Mouse (Mus musculus) megakaryocyte, embryonic 14.5 days (primary cell): Measurements from ENCODE around the gene Rpl13. TPM values are rescaled to one million over a fixed set of nuclear protein-coding genes. Genes with fewer than 3 reads are reported as not detected.

ENCODE experiments used
- H3K27me3 ChIP-seq: replicated peaks from 2 replicates; pipeline ENCODE3; 2012; ENCODE audit warnings: inconsistent platforms
- H3K36me3 ChIP-seq: replicated peaks from 2 replicates; pipeline ENCODE3; 2012; ENCODE audit warnings: low read length, inconsistent platforms, mixed read lengths
- H3K4me1 ChIP-seq: 2 replicates; pipeline ENCODE4 v1.6.1; 2012; ENCODE audit warnings: inconsistent platforms
- H3K4me3 ChIP-seq: replicated peaks from 2 replicates; pipeline ENCODE3; 2012; ENCODE audit warnings: moderate library complexity, mild to moderate bottlenecking, inconsistent platforms
- H3K9me3 ChIP-seq: 2 replicates; pipeline ENCODE4 v1.6.1; 2012; ENCODE audit warnings: inconsistent platforms
- FLI1 ChIP-seq: IDR thresholded peaks from 2 replicates; pipeline ENCODE4 v1.6.1; 2012; ENCODE audit warnings: low read length, inconsistent platforms, mixed read lengths
- GATA1 ChIP-seq: IDR thresholded peaks from 3 replicates; pipeline ENCODE4 v1.6.1; 2012; ENCODE audit warnings: mixed read lengths, low read length, inconsistent platforms, borderline replicate concordance
- polyA plus RNA-seq: library from polyadenylated mRNA; stranded (reverse); fragments of >175 nt; gene quantifications from 2 replicates; pipeline ENCODE4 v1.2.3, GENCODE M21; 2012; ENCODE audit warnings: low replicate concordance; ENCODE audit not compliant: insufficient read depth

Rpl13 gene
- polyA plus RNA-seq = 3,221 and 4,089 TPM in 2 replicates

DNA sequence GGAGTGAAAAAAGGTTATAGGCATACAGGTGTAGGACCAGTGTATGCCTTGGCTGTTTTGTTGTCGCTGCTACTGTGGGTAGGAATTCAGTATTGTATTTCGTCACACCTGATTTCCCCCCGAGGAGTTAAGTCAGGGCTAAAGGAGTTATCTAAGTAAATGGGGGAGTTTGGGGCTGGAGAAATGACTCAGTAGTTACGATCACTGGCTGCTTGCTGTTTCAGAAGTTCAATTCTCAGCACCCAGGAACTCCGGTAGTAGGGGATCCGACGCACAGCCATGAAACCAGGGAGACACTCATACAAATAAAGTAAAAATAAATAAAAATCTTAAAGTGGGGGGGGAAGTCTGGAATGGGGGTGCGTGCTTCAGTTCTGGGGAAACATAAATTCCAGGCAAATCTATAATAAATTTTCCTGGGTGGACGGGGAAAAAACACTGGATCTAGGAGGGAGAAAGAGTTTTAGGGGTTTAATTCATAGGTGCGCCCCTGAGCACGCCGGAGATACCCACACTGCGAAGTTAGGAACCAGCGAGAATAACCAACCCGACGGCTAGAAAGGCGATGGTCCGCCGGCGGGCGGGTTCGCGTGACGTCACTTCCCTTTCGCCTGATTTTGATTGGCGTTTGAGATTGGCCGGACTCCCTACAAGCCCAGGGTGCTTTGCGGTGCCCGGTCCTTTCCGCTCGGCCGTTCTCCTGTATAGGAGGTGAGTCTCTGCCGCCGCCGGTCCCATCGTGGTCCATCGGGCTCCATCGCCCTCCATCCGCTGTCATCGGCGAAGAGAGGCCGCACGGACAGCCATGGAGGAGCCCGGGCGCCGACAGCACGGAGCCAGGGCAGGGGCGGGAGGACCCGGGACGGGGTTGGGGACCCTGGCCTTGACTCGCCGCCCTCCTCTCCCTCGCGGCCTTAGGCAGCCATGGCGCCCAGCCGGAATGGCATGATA, at the start of gene Rpl13:
Gene Rpl13 (plus strand): TSS at position 616 of the 951 bp plus-strand sequence.
- peak within 1 kb of the TSS; percentile 96 for H3K4me3 ChIP-seq
- H3K36me3 ChIP-seq = peaks cover 44% of the 10 kb centered on the region
- peaks cover 30% of the 10 kb centered on the region for H3K4me1 ChIP-seq
- TF ChIP-seq GATA1 = no peak
- no peak for TF ChIP-seq FLI1
- no peaks in the 10 kb centered on the region for H3K9me3 ChIP-seq
- no peaks in the 10 kb centered on the region for H3K27me3 ChIP-seq

DNA sequence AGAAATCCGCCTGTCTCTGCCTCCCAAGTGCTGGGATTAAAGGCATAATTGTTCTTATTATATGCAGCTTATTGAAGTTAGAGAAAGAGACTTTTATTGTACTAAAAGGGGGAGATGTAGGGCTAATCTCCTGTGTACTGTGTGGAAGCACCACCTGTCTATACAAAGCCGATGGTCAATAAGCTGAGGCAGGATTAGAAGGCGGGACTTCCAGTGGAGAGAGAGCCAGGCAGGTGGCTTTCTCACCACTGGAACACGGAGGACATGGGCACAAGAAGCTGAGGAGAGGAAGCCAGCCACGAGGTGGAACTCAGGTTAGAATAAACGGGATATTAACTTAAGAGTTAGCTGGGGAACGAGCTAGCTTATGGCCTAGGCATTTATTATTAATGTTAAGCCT, 39.4 kb upstream of the Rpl13 start, which contains the start of gene Spg7:
Gene Spg7 (plus strand): TSS at position 222 of the 400 bp plus-strand sequence.
- Histone ChIP-seq H3K27me3 (no peaks in the 10 kb centered on the region), H3K4me1 (peaks cover 46% of the 10 kb centered on the region), H3K36me3 (peaks cover 20% of the 10 kb centered on the region), H3K4me3 (no peak within 1 kb of the TSS), H3K9me3 (no peaks in the 10 kb centered on the region)
- TF ChIP-seq FLI1 (no peak), GATA1 (no peak)

DNA sequence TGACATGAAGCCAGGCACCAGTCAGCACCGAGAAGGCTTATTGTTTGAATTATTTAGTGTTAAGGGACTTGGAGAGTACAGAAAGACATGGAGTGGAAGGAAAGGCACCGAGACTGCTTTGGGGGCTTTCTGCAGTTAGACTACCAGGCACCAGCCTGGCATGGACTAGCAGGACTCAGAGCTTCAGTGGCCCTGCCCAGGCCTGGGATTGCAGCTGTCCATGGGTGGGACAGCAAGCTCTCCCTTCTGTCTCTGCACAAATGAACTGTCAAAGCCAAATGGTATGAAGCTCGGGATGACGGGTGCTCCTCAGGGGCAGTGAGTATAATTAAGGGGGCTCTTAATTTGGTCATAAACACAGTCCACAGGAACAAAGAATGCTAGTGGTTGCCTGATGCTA, 38.1 kb upstream of the Rpl13 start:
- Histone ChIP-seq H3K9me3 (no peaks in the 10 kb centered on the region), H3K4me1 (peaks cover 46% of the 10 kb centered on the region), H3K27me3 (no peaks in the 10 kb centered on the region), H3K36me3 (peaks cover 27% of the 10 kb centered on the region), H3K4me3 (peak overlapping the region; percentile 96)
- no peak for TF ChIP-seq FLI1
- no peak for TF ChIP-seq GATA1

DNA sequence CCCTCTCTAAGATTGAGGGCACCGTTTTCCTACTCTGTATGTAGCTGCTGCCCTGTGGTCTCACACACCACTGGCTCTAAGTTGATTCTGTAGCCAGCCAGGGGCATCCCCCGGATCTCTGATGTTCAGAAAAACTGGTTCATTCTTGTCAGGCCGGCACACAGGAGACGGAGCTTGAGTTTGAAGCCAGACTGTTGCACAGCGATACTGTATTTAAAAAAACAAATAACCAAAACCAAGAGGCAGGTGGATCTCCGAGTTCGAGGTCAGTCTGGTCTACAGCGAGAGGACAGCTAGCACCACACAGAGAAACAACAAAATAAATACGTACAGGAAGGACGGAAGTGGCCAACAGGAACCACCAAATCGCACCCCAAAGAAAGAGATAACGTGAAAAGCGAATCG, 37.3 kb upstream of the Rpl13 start:
- no peak for TF ChIP-seq GATA1
- no peak for TF ChIP-seq FLI1
- H3K36me3 ChIP-seq = peaks cover 30% of the 10 kb centered on the region
- no peaks in the 10 kb centered on the region for H3K27me3 ChIP-seq
- H3K4me1 ChIP-seq = peaks cover 46% of the 10 kb centered on the region
- H3K9me3 ChIP-seq = no peaks in the 10 kb centered on the region
- peak overlapping the region; percentile 96 for H3K4me3 ChIP-seq

DNA sequence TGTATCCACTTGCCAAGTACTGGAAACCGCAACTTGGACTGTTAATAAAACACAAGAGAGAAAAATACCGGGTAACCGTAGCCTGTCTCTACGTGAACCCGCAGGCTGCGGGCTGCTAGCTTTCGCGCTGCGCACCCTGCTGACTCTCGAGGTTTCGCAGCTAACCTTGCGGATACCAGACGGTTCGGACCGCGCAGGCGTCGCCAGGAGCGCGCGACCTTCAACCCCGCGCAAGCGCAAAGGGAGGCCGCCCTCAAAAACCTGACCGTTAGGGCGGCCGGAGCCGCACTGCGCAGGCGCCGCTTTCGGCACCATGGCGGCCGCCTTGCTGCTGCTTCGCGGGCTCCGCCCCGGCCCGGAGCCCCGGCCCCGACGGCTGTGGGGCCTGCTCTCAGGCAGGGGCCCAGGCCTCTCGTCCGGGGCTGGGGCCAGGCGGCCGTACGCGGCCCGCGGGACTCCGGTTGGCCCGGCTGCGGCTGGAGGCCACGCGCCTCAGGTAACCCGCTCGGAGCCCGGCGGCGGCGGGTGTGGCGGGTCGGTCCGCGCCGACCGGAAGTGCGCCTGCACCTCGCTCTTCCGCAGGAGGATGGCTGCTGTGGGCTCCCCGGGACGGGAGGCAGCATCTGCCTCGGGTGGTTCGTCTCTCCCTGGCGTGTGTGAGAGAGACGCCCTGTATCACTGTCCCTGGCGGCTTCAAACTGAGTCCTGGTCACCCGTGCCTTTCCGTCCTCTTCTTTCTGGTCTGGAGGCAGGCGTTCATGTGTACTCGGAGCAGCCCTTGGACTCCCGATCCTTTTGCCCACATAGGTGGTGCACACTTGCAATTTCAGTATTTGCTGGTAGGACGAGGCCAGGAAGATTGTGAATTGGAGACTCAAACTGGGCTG, 36.7 kb upstream of the Rpl13 start:
- Histone ChIP-seq H3K36me3 (peaks cover 30% of the 10 kb centered on the region), H3K4me3 (peak overlapping the region; percentile 96), H3K9me3 (no peaks in the 10 kb centered on the region), H3K4me1 (peaks cover 43% of the 10 kb centered on the region), H3K27me3 (no peaks in the 10 kb centered on the region)
- TF ChIP-seq FLI1 = no peak
- TF ChIP-seq GATA1 = no peak

DNA sequence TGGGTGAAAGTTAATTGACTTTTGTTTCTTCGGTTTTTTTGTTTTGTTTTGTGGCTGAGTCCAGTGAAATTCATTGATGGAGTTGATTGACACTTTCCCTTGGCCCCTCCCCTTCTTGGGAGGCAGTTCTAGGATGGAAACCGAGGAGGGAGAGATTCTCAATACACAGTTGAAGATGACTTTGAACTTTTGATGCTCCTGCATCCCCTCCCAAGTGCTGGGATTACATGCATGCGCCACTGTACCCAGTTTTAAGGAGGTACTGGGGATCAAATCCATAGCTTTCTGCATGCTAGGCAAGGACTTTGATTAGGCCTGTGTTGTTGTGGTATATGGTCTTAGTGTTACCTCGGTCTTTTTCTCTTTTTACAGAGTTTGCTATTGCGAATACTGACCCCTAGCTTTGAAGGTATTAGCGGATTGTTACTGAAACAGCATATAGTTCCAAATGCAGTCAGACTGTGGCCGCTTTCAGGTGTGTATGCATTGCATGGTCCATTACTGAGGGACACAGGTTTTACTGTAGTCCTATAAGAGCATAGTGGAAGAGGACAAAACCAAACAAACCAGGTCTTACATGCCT, 36.0 kb upstream of the Rpl13 start:
- H3K4me1 ChIP-seq = peaks cover 43% of the 10 kb centered on the region

DNA sequence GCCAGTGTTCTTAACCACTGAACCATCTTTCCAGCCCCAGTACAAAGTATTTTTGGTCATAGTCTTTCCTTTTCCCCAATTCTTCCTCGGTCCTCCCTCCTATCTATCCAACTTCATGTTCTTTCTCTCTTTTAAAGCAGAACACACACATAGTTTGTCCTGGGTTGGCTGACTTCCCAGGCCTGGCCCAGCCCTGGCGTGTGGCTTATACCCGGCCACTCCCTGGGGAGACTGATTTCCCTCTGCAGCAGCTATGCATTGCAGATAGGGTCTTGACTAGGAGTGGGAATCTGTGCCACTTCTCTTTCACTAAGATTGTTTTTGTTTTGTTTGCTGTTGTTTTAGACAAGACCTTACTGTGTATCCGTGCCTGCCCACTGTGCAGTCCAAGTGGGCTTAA, 31.0 kb upstream of the Rpl13 start:
- Histone ChIP-seq H3K9me3 (no peaks in the 10 kb centered on the region), H3K27me3 (no peaks in the 10 kb centered on the region), H3K4me3 (no peak overlapping the region), H3K36me3 (peaks cover 82% of the 10 kb centered on the region), H3K4me1 (peaks cover 15% of the 10 kb centered on the region)
- TF ChIP-seq GATA1 = no peak
- TF ChIP-seq FLI1 = no peak

More for the DNA sequence above, 36.0 kb upstream of the Rpl13 start:
- TF ChIP-seq GATA1 = no peak
- no peak for TF ChIP-seq FLI1
- peaks cover 33% of the 10 kb centered on the region for H3K36me3 ChIP-seq
- peak overlapping the region; percentile 96 for H3K4me3 ChIP-seq
- no peaks in the 10 kb centered on the region for H3K27me3 ChIP-seq
- H3K9me3 ChIP-seq = no peaks in the 10 kb centered on the region

DNA sequence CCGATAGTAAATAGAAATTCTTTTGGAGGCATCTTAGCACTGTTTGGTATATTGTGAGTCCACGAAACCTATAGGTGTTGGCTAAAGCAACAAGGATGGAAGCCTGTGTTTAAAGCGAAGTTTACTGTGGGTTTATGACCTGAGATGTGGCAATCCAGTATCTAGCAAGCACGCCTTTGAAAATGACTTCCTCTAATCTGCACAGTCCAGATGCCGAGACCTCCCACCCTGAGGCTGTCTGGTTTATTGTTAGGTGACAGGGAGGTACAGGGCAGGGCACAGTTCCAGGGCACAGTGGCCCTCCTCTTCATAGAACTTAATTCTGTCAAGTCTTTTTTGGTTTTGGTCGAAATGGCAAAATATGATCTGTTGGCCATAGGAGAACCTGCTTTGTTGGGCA, 24.9 kb upstream of the Rpl13 start:
- Histone ChIP-seq H3K36me3 (peaks cover 96% of the 10 kb centered on the region), H3K27me3 (no peaks in the 10 kb centered on the region), H3K4me1 (no peaks in the 10 kb centered on the region), H3K9me3 (no peaks in the 10 kb centered on the region), H3K4me3 (no peak overlapping the region)
- no peak for TF ChIP-seq GATA1
- TF ChIP-seq FLI1 = no peak

DNA sequence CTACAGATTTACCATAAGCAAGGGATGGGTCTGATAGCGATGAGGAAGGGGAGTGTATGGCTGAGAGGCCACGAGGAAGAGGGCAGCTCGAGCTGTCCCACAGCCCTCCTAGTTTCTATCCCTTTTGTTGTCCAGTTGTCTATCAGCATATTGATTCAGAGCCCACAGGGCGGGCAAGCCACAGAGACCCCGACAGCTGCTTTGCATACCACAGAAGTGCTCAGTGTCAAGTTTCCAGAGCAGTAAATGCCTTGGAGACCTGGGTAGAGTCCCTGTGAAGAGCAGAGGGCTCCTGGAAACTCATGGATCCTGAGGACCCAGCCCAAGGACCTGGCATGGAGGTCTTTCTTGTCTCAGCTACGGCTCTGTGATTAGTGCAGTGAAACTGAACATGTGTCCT, 19.2 kb upstream of the Rpl13 start:
- no peak for TF ChIP-seq GATA1
- no peak for TF ChIP-seq FLI1
- no peaks in the 10 kb centered on the region for H3K27me3 ChIP-seq
- no peaks in the 10 kb centered on the region for H3K9me3 ChIP-seq
- H3K36me3 ChIP-seq = peaks cover 96% of the 10 kb centered on the region
- H3K4me1 ChIP-seq = peaks cover 13% of the 10 kb centered on the region
- H3K4me3 ChIP-seq = no peak overlapping the region
